Mouse (Mus musculus) spleen, postnatal 36 days (tissue): ENCODE results near the gene Lyrm2.

Experiments
- DNase-seq, 2 experiments: peaks; one replicate each; pipeline ENCODE4 v3.0.0; 2022; ENCODE audit warnings: low spot score in 2 of 2, mixed read lengths in 1 of 2

The Lyrm2 gene

DNA sequence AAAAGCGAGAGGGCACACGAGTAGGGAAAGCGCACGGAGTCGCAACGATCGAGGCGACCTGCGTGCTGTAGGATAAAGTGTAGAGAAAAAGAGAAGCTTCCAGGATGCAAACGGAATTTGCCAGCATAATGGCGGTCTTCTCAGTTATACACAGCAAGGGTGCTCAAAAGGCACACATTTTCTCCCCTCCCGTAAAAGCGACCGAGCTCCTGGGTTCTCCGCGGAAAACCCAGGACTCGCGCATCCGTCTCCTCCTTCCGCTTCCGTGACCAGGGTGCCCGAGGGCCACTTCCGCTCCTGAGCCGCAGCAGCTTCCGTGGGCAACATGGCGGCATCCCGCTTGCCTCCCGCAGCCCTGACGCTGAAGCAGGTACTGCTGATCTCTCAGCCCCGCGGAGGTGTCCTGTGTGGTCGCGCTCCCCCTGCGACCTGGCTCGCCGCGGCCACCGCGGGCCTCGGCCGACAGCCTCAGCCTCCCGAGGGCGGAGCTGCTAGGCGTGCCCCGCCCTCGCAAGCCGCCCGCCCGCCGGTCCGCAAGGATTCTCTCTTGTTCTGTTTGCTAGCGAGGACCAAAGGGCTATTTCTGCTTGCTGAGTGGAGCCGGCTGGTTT, at the start of gene Lyrm2:
Gene Lyrm2 (plus strand): TSS at position 288 of the 611 bp plus-strand sequence.
- DNase-seq: peak; percentile 78 to 79

GRCm38 (mm10) chr4:32750711-32751110, 49.3 kb upstream of the Lyrm2 start:
- DNase-seq: no peak

- no peak for DNase-seq
These were observed 42.6 kb upstream of the Lyrm2 start for GRCm38 (mm10) chr4:32757430-32757829.

DNA sequence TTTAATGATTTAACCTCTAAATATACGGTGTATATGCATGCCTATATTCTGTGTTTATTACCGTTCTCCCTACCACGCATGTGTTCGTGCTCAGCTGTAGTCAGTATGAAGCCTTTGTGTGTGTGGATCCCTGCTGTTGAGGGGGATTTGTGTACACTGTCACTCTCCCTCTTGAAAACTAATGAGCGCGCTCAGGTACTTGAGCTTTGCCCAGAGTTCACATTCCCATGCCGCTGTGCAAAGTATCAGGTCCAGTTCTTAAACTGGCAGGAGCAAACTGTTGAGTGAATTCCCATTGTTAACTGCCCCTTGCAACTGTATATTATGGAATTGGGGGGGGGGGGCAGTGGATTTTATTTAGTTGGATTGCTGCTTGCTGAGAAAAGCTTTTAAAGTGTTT, 32.6 kb upstream of the Lyrm2 start:
- no peak for DNase-seq

DNA sequence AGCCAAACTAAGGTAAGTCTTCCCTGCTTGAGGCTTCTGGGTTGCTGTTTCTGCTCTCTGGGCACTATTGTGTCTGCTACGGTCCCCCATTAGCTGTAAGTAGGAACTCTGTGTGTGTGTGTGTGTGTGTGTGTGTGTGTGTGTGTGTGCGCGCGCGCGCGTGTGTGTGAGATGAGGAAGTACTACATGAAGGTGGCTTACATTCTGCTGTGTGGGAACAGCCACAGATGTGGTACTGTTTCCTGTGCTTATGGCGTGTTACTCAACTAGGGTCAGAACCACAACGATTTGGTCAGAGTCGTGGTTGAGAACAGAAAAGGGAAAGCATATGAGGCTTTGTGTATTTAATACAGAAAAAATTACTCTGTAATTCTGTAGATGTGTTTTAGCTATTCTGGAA, 32.0 kb upstream of the Lyrm2 start:
- DNase-seq: peak; percentile 65 to 74

- no peak for DNase-seq
These were observed 29.7 kb upstream of the Lyrm2 start for GRCm38 (mm10) chr4:32770284-32770810.

GRCm38 (mm10) chr4:32779996-32780395, 20.1 kb upstream of the Lyrm2 start:
- DNase-seq: no peak

DNA sequence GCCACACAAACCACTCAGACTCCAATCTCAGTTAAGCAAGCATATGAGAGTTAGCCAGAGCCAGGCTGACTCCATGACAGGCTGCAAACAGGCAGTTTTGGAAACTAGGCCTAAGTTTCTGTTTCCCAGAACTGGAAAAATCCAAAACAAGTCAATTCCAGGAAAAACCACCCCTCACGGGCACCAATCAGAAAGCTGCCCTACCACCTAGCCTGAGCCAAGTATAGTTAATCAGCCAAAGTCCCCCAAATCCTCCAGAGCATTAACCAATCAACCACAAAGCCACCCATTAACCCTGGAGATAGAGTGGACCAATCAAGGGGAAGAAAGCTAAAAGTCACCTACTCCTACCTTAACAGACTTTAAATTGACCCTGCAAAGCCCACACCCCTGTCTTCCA, 12.9 kb upstream of the Lyrm2 start:
- no peak for DNase-seq

- DNase-seq: no peak
These were observed 11.0 kb upstream of the Lyrm2 start for GRCm38 (mm10) chr4:32789020-32789419.

GRCm38 (mm10) chr4:32798976-32799375, 1.1 kb upstream of the Lyrm2 start:
- no peak for DNase-seq

DNA sequence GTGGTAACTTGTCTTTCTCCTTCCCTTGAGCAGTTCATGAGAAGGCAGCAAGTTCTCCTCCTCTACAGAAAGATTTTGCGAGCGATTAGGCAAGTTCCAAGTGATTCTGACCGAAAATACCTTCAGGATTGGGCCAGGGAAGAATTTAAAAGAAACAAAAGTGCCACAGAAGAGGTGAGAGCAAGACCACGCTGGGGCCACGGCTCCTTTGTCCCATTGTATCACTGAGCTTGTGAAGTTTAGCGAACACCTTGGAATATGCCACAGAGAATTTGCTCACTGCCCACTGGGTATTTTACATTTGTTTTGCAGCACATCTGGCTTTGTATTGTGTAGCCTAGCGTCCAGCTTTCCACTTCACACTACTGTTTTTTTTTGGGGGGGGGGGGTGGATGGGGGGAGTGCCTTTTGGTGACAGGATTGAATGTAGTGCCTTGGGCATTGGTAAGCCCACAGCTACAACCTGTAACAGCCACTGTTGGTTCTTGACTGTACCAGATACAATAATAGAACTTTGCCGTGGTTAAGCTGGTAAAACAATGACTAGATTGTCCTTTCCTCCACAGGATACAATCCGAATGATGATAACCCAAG, 621 bp downstream of the Lyrm2 start:
- no peak for DNase-seq

DNA sequence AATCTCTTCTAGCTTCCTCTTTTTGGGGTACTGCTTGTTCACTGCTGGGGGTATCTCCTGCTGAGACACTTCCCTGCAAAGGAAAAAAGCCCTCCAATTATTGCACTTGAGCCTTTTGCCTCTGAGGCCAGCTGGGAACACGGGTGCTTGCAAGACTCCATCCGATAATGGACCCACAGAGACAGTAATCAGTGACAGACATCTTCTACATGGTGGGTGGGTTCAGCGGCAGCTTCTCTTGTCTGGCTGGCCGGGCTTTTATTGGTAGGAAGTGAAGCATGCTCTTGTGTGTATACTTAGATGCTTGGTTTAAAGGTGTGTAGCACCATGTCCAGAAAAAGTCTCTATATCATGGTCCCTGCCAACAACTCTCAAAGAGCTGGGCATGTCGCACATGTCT, 17.4 kb downstream of the Lyrm2 start:
- DNase-seq: no peak

- DNase-seq: no peak
These were observed 20.6 kb downstream of the Lyrm2 start for GRCm38 (mm10) chr4:32820676-32821075.

GRCm38 (mm10) chr4:32824254-32824653, 24.2 kb downstream of the Lyrm2 start:
- no peak for DNase-seq

GRCm38 (mm10) chr4:32826925-32827324, 26.9 kb downstream of the Lyrm2 start:
- DNase-seq: no peak

DNA sequence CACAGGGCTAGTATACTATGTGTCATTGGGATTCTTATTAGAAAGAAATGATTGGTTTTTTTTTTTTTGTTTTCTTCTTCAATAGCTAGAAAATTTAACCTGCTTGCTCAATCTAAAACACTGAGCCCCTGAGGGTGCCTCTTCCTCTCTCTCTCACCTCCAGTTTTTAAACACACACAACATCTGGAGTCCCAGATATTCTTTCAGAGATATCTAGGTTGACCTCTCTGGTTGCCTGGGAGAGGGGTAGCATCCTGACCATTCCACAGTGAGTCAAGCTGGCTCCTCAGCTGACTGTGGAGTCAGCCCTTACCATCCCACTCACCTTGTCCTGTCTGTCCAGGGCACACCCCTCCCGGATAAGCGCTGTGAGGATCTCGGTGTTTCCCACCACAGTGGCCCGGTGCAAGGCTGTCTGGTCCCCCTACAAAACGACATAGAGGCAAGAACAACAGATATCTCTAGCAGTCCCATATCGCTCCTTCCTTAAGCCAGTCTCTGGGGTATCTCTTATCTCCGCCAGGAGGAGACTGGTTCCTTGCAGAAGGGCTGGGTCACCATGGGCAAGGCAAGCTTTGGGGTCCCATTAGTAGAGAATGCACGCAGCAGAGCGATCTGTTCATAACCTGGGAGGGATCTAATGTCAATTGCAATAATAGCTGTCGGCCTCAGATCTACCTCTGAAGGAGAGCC, 28.5 kb downstream of the Lyrm2 start:
- no peak for DNase-seq

- DNase-seq: no peak
These were observed 29.3 kb downstream of the Lyrm2 start for GRCm38 (mm10) chr4:32829316-32829715.

GRCm38 (mm10) chr4:32833494-32834282, 33.6 kb downstream of the Lyrm2 start:
- no peak for DNase-seq

- no peak for DNase-seq
These were observed 34.5 kb downstream of the Lyrm2 start for GRCm38 (mm10) chr4:32834541-32834940.

DNA sequence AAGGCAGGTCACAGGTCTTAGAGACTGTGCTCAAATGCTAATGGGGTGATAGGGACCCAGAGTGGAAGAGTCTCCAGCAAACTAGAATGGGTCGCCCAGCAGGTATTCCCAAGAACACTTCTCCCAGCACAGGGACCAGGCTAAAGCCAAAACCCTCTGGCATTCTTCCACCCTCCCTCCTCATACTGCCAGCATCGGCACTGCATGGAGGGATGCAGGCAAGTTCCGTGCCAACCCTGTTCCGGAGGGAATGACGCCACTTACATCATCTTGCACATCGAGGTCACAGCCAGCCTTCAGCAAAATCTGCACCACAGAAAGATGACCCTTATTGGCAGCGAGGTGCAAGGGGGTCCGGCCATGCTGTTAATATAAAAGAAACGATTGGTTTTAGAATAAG, 36.0 kb downstream of the Lyrm2 start:
- DNase-seq: no peak

- no peak for DNase-seq
These were observed 38.3 kb downstream of the Lyrm2 start for GRCm38 (mm10) chr4:32838401-32838800.
